Mouse (Mus musculus) retina, adult 2 months (tissue): ENCODE data around the gene Raf1.
"Not testable (repeated sequence)": the region's sequence is repeated elsewhere in the genome, so short reads cannot be mapped to it uniquely, and the experiment has no call there.

Source experiments
- DNase-seq: peaks from one replicate; pipeline ENCODE4 v3.0.0-alpha.2; 2012; ENCODE audit warnings: low read depth, low spot score

Raf1 gene

DNA sequence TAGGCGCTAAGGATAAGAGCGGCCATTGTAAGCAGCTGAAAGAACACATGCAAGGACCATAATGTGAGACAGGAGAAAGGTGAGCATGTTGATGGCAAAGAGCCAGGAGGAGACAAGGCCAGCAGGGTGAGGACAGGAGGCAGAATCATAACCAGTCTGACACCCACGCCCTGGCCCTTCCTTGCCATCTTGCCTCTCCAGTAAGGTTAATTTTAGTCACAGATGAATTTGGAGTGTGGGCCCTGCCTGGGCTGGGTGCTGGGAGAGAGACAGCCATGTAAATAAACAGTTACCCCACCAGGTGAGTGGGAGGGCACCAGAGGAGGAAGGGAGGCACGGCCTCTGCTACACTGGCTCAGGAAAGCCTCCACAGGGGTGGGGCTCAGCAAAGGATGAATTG lies 4.6 kb upstream of the Raf1 start:
- DNase-seq: no peak

DNA sequence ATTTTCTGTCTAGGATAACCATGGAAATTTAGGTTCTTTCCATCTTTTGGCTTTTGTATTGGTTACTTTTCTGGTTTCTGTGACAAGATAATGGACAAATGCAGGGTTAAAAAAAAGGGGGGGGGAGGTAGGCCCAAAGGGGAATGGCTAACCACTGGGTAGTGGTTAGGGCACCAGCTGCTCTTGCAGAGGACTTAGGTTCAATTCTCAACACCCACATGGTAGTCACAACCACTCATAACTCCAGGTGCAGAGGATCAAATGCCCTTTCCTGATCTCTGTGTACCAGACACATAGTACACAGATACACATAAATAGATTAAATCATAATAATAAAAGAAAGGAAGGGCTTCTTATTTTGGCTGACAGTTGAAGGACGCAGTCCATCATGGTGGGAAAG lies 1.6 kb upstream of the Raf1 start:
- no peak for DNase-seq

GRCm38 (mm10) chr6:115677441-115677840 lies 1.0 kb upstream of the Raf1 start:
- DNase-seq: no peak

DNA sequence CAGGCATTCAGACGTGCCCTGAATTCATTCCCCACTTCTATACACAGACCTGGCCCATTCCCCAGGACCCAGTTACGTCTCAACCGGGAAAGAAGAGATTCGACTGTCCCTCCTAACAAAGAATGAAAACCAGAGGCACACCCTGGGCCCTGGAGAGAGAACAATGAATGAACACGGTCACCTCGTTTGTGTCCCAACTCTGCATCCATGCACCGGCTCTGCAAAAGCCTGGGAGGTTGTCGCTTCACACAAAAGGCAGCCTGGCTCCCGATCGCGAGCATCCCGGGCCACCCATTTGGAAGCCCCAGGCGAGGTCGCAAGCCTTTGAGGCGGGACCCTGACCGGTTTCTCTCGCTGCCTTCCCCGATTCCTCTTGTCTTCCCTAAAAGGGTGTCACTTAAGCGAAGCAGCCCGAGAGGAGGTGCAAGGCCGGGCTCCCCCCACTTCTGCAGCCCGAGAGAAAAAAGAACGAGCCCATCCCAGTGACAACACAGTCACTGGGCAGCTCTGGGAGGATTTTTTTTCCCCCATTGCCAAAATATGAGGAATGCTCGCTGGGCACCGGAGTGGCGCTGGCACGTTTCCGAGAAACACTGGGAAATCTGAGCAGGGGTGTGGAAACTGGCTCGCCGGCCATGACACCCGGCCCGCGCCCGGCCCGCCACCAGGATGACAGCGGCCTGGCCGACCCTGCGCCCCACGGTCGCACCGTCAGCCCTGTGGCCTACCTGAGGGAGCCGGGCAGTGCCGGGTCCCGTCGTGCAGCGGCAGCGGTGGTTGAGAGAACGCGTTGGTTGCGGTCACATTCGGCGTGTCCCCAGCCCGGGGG lies 713 bp downstream of the Raf1 start:
- no peak for DNase-seq

DNA sequence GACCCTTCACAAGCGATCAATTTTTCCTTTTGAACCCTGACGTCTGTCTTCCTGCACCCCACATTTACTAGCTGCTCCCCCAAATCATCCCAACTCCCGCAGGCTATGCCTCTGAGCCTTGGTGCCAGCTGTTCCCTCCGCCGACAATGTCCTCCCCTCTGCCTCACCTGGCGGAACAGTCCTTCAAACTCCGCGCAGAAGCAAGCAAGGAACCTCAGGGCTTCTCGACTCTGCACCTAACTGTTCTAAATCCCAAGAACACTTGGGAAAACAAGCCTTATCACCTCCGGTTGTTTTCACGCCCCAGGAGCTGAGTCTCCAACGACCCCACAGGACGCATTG lies 1.3 kb downstream of the Raf1 start:
- no peak for DNase-seq

DNA sequence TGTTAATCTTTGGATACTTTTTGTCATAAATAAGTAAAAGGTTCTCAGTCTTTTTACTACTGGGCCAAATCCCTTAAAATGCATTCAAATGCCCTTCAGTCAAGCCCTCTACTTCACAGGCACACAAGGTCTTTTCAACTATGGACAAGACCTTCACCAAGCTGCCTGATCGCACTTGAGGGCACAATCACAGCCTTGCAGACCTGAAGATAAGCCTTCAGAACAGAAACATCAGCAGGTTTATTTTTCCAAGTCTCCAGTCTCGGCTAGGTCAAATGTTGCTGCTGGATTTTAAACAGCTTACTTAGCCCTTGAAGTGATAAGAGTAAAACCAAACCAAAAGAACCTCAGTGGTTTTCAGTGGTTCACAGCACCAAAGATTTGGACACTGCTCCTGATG lies 2.1 kb downstream of the Raf1 start:
- no peak for DNase-seq

DNA sequence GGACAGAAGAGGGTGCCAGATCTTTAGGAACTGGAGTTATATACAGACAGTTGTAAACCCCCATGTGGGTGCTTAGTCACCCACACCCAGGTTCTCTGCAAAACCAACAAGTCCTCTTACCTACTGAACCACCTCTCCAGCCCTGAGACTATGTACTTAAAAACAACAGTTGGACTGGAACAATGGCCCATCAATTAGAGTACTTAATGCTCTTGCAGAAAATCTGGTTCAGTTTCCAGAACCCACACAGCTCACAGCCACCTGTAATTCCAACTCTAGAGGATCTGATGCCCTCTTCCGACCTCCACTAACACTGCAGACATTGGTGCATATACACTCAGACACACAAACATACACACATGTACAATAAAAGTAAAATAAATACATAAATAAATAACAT lies 3.7 kb downstream of the Raf1 start:
- no peak for DNase-seq

GRCm38 (mm10) chr6:115666641-115667040 lies 9.8 kb downstream of the Raf1 start:
- DNase-seq: no peak

- no peak for DNase-seq
Measured at GRCm38 (mm10) chr6:115664268-115664667, 12.2 kb downstream of the Raf1 start.

GRCm38 (mm10) chr6:115658802-115659201 lies 17.6 kb downstream of the Raf1 start:
- no peak for DNase-seq

- no peak for DNase-seq
Measured at GRCm38 (mm10) chr6:115653939-115654338, 22.5 kb downstream of the Raf1 start.

- DNase-seq: no peak
Measured at GRCm38 (mm10) chr6:115651719-115652118, 24.7 kb downstream of the Raf1 start.

DNA sequence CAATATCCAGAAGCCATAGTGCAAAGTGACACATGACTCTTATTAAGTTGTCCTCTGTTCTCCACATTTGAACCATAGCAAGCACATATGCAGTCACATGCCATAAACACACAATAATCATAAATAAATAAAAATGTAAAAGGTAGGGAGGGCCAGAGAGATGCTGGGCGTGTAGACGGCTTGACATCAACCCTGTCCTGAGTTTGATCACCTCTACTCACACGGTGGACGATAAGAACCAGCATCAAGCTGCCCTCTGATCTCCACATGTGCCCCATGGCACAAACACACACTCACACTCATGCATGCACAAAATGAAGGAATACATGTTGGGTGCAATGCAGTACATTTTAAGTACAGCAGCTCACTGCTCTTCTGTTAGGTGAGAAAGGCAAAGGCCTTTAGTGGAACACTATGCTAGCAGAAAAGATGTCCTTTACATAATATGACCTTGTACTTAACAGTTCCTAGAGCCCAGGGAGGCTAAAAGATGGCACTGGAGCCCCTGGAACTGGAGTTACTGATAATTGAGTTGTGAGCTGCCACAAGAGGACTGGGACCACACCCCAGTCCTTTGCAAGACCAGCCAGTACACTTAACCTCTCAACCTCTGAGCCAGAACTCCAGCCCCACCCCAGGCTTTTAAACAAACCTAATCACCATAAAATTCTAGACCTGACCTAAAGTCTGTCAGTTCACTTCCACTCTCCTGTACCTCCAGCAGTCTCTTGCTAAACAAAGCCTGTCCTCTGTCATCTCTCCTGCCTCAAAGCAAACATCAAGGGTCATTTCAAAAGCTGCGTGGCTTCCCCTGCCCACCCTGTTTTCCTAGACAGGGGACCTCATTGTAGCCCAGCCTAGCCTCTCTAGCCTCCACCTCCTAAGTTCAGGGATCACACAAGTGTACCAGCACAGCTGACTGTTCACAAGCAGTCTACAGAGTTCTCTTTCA lies 25.7 kb downstream of the Raf1 start:
- DNase-seq: no peak

DNA sequence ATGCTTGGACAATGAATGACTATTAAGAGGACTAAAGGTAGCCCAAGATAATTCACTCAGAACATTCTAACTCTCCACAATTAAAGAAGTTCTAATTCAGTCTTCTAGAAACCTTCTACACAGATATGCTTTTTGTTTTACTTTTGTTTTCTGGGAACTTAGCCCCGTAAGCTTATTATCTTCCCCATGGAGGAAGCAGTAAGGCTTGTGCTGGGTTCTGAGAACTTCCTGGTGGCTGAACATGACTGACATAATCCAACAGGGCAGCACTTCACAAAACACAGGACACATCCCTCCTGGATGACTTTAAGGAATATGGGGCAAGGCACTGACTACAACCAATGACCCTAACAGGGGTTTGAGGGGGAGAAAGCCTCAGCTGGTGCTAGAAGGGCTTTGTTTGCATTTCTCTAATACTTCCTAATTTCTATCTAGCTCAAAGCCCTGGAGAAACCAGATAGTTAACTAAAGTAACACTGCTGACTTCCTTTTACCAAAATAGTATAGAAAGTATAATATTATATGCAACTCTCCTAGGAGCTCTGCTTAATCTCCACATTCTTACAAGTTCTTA lies 26.6 kb downstream of the Raf1 start:
- no peak for DNase-seq

GRCm38 (mm10) chr6:115643315-115643714 lies 33.1 kb downstream of the Raf1 start:
- no peak for DNase-seq

GRCm38 (mm10) chr6:115638188-115638587 lies 38.2 kb downstream of the Raf1 start:
- not testable (repeated sequence) for DNase-seq

DNA sequence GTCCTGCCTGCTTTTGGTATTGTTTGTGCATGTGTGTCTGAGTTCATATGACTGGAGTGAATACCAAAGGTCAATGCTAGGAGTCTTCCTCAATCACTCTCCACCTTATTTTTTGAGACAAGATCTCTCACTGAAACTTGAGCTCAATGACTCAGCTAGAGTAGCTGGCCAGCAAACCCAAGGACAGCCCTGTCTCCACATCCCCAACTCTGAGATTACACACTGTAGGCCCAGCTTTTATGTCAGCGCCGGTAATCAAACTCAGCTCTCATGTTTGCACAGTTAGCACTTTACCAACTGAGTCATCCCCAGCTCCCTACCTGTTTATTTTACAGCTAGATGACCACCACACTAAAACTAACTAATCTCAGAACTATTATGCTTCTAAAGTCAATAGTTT lies 42.4 kb downstream of the Raf1 start:
- DNase-seq: no peak

GRCm38 (mm10) chr6:115631056-115631795 lies 45.2 kb downstream of the Raf1 start:
- DNase-seq: no peak

DNA sequence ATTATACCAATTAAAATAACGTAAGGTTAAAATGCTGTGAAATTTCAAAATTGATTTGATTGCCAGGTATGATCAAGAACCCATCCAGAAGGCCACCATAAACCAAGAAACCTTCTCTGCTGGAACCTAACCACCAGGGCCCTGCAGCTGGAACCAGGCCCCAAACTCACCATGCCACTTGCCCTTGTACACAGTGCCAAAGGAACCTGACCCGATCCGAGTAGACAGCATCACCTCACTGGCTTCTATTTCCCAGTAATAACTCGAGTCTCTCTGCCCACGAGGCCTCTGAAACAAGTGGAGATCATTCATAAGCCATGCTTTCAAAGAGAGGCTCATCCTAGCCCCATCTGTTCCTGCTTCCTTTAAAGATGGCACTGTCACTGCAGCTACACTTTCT lies 50.3 kb downstream of the Raf1 start:
- DNase-seq: no peak

- DNase-seq: no peak
Measured at GRCm38 (mm10) chr6:115620942-115621341, 55.5 kb downstream of the Raf1 start.

DNA sequence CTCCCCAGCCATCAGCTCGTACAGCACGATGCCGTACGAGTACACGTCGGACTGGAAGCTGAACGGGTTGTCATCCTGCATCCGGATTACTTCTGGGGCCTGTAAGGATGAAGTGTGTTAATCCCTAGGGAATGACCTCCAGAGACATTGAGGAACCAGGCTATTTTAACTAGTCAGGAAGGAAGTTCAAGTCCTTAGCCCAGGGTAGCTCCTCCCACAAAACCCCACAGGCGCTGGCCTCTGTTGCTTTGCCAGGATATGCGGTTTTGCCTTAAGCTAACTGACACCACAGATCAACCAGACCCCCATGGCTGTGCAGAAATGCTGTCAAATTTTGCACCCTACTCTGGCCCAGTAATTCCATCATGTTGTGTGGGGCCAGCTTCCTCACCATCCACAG lies 56.6 kb downstream of the Raf1 start:
- DNase-seq: no peak

DNA sequence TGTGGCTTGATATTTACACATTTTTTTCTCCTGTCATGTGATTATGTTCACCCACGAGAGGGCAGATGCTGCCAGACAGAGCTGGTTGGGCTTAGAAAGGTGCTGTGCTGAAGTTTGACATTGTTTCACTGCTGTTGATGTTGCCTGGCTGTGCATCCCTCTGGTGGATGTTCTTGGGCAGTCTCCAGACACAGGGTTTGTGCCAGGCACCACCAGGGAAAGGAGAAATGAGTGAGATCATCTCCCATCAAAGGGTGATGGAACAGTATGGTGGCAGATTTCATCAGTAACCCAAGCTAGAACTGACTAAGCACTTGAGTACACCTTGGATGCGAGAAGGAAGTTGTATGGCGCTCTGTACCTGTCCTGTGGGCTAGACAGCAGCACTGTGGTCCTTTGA lies 60.5 kb downstream of the Raf1 start:
- DNase-seq: no peak
